Mouse (Mus musculus): ENCODE results near the gene Ost4. TPM values are rescaled to one million over a fixed set of nuclear protein-coding genes. Genes with fewer than 3 reads are reported as not detected.

Gene Ost4
- total RNA-seq, 2 experiments from 2014 or later, result 142 to 150 TPM

DNA sequence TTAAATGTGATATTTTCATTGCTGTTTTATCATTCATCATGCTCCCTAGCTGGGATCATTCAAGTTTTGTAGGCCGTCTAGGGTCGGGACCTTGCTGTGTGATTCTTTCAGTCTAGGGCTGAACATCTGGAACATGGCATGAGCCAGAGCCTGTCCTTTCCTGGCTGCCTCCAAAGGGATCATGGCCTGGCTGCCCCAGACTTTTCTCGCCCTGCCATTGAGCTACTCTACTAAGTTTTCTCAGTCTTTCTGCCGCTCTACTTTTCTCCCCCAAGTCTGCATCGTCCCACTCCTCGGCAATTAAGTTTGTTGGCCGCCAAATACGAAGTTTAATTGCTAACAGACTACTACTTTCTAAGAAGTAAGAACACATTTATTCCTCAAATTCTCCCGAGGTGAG lies 38.6 kb downstream of the Ost4 start:
- intact Hi-C loops (cut with DNase I), result loop anchor here (2.0 to 5.0 kb wide), 2 partner anchors 44 to 52 kb away; partner anchors contain the start of gene Emilin1
- DNase-seq (ENCODE audit: low spot score), result no peak

DNA sequence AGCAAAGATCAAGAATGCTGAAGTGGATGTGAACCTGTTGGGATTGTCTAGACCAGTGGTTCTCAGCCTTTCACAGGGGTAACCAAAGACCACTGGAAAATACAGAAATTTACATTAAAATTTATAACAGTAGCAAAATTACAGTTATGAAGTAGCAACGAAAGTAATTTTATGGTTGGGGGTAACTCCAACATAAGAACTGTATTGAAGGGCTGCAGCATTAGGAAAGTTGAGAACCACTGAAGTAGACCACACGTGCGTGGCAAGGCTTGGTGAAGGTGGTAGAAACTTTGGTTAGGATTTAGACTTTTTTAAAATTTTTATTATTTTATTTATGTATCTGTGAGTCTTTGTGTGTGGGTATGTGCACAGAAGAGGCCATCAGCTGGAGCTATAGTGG lies 39.9 kb downstream of the Ost4 start, which contains the start of gene Tmem214:
Tmem214 (plus strand) TSS at position 301 of the 400 bp plus-strand sequence.
- intact Hi-C loops (cut with DNase I), result loop anchor here (2.0 to 5.0 kb wide), 2 partner anchors 45 to 50 kb away; partner anchors contain the start of gene Emilin1
- no peak for DNase-seq (ENCODE audit: low spot score)

DNA sequence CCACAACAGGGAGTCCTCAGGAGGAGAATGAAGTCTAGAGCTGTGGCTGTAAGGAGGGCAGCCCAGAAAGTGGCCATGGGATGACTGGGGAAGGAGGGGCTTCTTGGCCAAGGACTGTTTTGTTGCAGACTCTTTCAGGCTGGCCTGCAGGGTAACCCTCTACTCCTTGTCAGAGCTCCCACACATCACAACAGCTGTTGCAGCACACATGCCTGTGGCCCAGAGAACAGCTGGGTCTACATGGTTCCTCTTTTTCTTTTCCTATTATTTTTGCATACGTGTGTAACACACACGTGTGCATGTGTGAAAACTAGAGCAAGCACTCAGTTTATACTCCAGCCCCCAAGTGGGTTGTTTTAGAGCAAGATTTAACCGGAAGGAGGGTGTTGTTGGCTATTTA lies 40.7 kb downstream of the Ost4 start:
- intact Hi-C loops (cut with DNase I), result loop anchor here (5.0 kb wide), 1 partner anchor 50 kb away; no protein-coding TSS in a partner anchor
- no peak for DNase-seq (ENCODE audit: low spot score)

DNA sequence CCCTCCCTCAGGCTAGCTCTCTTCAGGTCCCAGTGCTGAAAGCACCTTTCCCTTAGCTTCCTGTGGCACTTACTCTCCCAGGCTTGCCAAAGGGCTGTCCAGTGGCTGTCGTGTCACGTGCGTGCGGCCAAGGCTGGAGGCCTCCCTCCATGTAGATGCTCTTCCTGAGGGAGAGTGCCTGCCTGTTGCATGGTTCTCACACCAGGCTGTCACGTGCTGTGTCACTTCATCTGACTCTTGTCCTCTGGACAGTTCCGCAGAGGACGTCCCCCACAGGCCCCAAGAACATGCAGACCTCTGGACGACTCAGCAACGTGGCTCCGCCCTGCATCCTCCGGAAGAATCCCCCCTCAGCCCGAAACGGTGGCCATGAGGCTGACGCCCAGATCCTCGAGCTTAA lies 43.3 kb downstream of the Ost4 start:
- intact Hi-C loops (cut with DNase I), result no loop called here
- no peak for DNase-seq (ENCODE audit: low spot score)

DNA sequence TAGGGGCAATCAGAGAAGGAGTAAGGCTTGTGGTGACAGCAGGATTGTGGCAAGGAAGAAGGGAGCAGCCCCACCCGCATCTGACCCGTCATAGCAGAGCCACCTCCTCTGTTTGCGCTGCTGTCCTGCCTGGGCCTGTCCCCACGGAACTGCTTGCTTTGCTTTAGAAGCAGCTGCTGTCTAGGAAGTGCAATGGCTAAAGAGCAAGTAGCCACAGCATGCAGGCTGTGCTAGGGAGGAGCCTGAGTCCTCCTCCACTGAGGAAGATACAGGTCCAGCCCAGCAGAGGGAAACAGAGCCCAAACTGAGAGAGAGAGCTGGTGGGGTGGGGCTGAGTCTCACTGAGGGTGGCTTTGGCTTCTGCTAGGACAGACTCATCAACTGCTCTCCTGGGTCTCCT lies 43.7 kb downstream of the Ost4 start:
- intact Hi-C loops (cut with DNase I), result no loop called here
- DNase-seq (ENCODE audit: low spot score), result no peak

DNA sequence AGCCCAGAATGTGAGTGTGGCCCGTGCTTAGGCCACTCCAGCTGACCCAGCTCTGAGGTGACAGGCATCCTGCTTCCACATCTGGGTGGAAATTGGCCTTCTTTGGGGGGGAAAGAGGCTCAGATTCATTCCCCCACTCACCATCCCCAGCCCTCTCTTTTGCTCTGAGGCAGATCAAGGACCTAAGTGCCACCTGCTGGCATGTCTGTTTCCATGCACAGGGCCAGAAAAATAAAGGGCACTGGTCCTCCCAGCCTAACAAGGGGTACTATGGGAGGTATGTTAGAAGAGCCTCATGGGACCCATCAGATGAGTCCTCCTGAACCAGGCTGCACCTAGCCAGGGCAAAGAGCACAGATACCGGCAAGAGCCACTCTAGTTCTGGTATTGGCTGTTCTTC lies 51.5 kb downstream of the Ost4 start:
- intact Hi-C loops (cut with DNase I), result loop anchor here (5.0 kb wide), 1 partner anchor 49 kb away; no protein-coding TSS in a partner anchor
- no peak for DNase-seq (ENCODE audit: low spot score)

Other genes starting within 250 kb of the Ost4 start
- 10 to 100 TPM; 42.0 to 43.0 TPM for gene Cenpa, start 241.0 kb downstream of the Ost4 start, total RNA-seq (2021)
- gene Dpysl5, start 196.2 kb downstream of the Ost4 start, total RNA-seq (2021), result under 1 TPM; 0.29 to 0.45 TPM
- gene Mapre3, start 93.1 kb downstream of the Ost4 start, total RNA-seq (2021), result 10 to 100 TPM; 31.1 to 32.4 TPM
- 10 to 100 TPM; 36.5 to 39.1 TPM for gene Tmem214, start 39.8 kb downstream of the Ost4 start, total RNA-seq (2021)
- gene Agbl5, start 19.1 kb downstream of the Ost4 start, total RNA-seq (2021), result 1 to 10 TPM; 5.9 to 6.8 TPM
- gene Emilin1, start 5.6 kb upstream of the Ost4 start, total RNA-seq (2021), result 10 to 100 TPM; 27.6 to 29.7 TPM
- 10 to 100 TPM; 21.1 to 22.6 TPM for gene Khk, start 13.6 kb upstream of the Ost4 start, total RNA-seq (2021)
- gene Cgref1, start 37.8 kb upstream of the Ost4 start, total RNA-seq (2021), result under 1 TPM; 0.39 to 0.53 TPM
- 10 to 100 TPM; 79.3 to 82.9 TPM for gene Preb, start 52.6 kb upstream of the Ost4 start, total RNA-seq (2021)
- gene Tcf23, start 60.9 kb upstream of the Ost4 start, total RNA-seq (2021), result under 1 TPM; 0.45 to 0.75 TPM
- 10 to 100 TPM; 44.1 to 47.0 TPM for gene Atraid, start 140.5 kb upstream of the Ost4 start, total RNA-seq (2021)
- 10 to 100 TPM in 1 of 2 experiments, 1 to 10 TPM in 1; 9.9 to 10.5 TPM for gene Slc5a6, start 141.1 kb upstream of the Ost4 start, total RNA-seq (2021)
- 10 to 100 TPM; 14.4 to 15.5 TPM for gene Cad, start 147.0 kb upstream of the Ost4 start, total RNA-seq (2021)
- gene Dnajc5g, start 198.5 kb upstream of the Ost4 start, total RNA-seq (2021), result not detected
- not detected for gene Slc30a3, start 200.4 kb upstream of the Ost4 start, total RNA-seq (2021)
- gene Trim54, start 208.9 kb upstream of the Ost4 start, total RNA-seq (2021), result 100 to 1,000 TPM; 183 to 212 TPM
- not detected for gene Ucn, start 231.0 kb upstream of the Ost4 start, total RNA-seq (2021)
- gene Mpv17, start 246.5 kb upstream of the Ost4 start, total RNA-seq (2021), result 10 to 100 TPM; 55.1 to 55.5 TPM

All from heart, postnatal 25 days (tissue).